Mouse (Mus musculus): ENCODE results near the gene Osbpl9. TPM values are rescaled to one million over a fixed set of nuclear protein-coding genes. Genes with fewer than 3 reads are reported as not detected.

Osbpl9 gene
- total RNA-seq, 2 experiments from 2014 or later, result 105 to 119 TPM

DNA sequence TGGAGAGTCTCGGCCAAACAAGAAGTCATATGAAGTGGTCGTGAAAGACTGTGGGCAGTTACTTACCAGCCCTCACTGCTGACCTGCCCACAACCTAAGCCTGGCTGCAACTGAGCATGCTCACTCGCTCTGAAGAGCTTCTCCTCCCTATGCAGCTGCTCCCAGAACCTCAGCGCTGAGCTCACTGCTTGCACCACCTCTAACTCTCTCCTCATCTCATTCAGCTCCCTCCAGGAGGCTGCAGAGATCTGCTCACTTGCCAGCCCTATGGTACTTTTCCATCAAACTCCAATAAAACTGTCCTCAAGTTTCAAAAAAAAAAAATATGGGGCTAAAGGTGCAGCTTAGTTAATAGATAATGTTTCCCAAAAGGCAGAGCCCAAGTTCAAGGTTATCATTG, 63.5 kb downstream of the Osbpl9 start:
- DNase-seq (ENCODE audit: low spot score in 2 of 2), result no peak

DNA sequence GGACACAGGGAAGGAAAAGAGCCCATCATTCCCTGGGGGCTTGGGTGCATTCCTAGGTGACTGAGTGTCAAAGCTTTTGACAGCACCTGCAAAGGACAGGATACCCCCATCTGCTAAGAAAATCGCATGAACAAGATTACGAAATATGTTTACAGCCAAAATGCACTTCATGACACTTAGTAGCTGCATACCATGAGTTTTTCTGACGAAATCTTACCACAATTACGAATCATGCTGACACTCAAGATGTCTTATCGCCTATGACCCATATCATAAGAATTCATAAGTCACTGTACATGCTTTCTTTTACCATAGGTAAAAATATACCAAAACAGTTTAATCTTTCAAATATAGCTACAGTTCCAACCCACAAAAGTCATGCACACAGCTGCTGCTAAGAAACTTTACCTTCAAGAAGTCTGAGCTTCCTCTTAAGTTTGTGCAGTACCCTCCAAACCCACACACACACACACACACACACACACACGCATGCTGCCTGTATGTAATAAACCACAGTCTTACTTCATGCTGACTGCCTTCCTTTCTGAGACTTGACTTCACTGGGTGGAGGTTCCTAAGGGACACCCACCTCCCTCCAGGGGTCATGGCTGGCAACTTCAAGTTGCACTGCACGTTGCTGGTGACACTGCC, 65.5 kb downstream of the Osbpl9 start:
- DNase-seq (ENCODE audit: low spot score in 2 of 2), result no peak

DNA sequence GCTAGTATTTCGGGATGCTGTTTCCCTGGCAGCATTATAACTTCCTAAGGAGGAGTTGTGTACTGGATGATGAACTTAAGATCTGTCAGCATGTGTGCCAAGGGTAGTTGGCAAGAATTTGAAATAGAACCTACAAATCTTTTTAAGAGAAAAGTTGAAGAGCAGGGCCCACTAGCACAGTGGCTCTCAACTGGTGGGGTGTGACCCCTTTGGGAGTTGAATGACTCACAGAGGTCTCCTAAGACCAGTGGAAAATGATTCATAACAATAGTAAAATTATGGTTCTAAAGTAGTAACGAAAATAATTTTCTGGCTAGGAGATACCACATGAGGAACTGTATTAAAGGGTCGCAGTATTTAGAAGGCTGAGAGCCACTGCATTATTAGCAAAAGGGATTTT, 67.1 kb downstream of the Osbpl9 start:
- DNase-seq (ENCODE audit: low spot score in 2 of 2), result no peak

DNA sequence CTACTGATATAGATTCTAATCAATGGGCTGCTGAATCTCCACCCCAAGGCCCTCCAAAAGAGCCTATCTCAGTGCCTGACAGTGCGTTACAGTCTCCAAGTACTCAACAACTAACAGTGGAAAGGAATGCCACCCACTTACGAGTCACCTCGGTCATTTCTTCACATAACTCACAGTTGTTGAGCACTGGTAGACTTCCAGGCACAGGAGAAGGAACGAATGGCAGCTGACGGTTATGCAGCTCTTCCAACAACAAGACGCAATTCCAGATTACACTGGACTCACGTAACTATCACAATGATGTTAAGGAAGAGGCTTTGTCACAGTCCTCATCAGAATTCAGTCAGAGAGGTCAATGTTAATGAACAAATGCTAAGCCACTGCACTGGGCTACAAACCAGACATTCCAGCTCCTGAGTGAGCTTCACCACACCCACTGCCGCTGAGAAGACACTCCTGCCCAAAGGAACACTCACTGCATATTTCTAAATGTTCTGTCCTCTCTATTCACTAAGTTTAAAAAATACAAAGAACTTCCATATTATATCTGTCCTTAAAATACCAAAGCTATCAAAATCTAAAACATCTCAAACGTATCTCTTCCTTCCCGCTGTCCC, 70.7 kb downstream of the Osbpl9 start:
- DNase-seq (ENCODE audit: low spot score in 2 of 2), result no peak

DNA sequence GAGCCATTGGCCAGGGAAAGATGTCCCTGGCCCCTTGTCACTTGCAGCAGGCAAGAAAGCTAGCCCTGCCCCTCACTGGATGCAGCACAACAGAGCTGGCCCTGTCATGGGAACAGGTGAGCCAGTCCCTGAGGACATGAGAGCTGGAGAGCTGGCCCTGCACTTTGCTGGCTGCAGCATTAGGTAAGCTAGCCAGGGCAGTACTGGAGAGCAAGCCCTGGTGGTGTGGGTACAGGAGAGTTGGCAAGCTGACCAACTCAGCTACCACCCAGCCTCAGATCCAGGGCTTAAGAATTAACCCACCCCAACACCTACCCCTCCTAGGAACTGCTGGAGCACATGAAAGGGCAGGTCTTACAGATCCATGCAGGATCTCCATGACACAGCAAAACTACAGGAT, 73.1 kb downstream of the Osbpl9 start:
- DNase-seq (ENCODE audit: low spot score in 2 of 2), result no peak

DNA sequence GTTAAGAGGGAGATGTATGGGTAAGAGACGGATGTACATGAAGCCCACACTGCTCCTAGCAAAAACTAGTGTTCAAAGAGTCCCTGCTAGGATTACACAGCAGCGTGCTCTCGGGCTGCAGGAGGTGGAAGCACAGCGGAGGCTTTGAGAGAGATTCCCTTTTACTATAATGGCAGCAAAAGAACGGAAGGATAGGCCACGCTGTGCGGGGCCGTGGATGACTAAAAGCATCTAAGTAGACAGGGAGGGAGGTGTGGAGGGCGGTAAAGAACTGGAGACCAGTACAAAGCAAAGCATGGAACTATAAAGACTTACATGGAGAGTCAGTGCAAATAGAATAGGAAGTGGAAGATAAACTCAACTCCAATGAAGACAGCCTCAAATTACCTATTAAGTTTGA, 74.1 kb downstream of the Osbpl9 start:
- no peak for DNase-seq (ENCODE audit: low spot score in 2 of 2)

DNA sequence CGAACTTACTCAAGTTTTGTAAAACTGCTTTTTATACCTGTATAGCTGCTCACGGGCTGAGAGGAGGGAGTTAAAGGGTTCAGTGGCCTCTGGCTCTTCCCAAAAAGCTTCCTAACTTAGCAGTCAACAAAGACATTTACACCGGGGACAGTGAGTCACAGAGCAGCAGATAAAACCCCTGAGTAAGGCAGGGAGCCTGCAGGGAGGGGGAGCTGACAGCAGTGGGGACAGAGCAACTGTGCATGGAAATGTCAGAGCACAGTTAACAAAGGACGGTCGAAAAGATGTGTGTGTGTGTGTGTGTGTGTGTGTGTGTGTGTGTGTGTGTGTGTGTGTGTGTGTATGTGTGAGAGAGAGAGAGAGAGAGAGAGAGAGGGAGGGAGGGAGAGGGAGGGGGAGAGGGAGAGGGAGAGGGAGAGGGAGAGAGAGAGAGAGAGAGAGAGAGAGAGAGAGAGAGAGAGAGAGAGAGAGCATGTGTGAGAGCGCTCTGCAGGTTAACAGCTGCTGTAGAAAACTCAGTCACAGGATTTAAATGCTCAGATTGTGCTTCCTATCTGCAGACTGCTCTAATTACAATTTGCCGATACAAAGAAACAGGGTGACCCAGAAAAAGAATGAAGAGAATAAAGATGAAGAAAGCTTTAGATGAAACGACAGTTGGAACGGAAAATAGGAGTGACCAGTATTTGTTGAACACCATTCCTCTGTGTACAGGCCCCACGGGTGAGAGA, 75.1 kb downstream of the Osbpl9 start:
- DNase-seq (ENCODE audit: low spot score in 2 of 2), result no peak

DNA sequence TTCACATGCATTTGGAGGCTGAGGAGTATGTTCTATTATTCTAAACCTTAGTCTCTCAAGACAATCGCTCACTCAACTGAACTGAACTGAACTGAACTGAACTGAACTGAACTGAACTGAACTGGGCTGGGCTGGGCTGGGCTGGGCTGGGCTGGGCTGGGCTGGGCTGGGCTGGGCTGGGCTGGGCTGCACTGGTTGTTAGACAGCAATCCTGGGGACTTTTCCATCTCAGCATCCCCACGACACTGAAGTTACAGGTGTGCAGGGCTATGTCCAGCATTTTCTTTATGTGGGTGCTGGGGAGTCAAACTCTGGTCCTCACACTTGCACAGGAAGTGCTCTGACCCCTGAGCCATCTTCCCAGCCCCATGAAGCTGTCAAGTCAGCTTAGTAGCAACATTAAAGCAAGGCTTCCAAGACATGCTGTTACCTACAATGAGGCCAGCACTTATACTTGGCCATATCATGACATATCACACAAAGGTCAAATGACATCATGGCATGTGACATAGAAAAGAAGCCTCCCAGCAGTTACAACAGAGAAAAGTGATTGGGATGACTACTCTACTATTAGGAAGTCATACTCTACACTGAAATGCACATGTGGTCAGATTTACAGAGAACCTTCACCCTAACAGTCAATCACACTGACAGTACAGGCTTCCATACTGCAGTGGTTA, 76.2 kb downstream of the Osbpl9 start:
- DNase-seq (ENCODE audit: low spot score in 2 of 2), result no peak

DNA sequence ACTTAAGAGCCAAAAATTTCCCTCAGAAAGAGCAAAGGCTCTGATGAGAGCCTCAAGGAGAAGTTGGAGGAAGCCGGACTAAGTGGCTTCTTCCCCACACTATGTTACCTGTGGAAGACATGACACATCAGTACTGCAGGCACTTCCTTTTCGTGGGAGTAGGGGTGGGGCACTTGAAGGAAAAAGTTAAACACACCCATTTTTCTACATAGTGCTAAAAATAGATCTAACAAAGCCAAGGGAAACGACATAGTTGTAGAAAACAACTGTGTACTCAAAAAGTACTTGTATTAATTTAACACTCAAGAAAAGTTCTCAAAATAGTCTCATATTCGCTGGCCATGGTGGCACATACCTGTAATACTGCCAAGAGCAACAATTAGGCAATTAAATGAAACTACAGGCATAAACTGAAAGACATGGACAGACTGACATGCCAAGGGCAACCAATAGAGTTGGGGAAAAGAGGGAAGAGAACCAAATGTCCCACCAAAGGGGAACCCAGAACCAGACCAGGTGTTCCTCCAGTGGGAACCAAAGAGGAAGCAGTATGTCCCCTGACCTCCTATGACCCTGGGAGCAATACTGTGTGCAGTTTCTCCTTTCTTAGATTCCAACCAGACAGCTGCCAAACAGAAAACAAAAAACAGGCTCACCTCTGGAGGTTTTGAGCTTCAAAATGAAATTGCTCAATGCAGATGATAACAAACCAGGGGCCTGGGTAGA, 79.1 kb downstream of the Osbpl9 start:
- no peak for DNase-seq (ENCODE audit: low spot score in 2 of 2)

DNA sequence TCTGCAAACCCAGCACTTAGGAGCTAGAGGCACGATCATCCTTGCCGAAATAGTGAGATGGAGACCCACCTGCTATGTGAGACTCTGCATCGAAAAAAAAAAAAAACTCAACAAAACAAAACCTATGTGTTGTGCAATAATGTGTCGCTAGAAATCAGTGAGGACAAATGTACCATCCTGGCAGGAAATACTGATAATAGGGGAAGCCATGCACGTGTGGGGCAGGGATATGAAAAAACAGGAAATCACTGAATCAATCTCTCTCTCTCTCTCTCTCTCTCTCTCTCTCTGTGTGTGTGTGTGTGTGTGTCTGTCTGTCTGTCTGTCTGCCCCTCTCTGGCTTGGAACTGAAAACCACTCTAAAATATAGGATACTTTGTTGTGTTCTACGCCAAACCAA, 81.3 kb downstream of the Osbpl9 start:
- no peak for DNase-seq (ENCODE audit: low spot score in 2 of 2)

DNA sequence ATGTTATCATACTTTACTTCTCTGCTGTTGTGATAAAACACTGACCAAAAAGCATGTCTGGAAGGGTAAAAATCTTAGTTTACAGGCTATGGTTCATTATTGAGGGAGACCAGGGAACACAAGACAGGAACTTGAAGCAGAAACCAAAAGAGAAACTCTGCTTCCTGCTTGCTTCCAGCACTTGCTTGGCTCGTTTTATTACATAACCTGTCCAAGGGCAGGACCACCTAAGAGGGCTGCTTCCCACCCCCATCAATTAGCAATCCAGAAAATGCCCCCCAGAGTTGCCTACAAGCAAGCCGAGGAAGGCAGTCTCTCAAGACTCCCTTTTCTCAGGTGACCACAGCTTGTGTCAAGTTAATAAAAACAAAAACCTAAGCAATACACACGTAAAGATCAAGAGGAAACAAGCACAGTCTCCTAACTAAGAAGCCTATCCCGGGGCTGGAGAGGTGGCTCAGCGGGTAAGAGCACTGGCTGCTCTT, 82.4 kb downstream of the Osbpl9 start:
- DNase-seq (ENCODE audit: low spot score in 2 of 2), result no peak

DNA sequence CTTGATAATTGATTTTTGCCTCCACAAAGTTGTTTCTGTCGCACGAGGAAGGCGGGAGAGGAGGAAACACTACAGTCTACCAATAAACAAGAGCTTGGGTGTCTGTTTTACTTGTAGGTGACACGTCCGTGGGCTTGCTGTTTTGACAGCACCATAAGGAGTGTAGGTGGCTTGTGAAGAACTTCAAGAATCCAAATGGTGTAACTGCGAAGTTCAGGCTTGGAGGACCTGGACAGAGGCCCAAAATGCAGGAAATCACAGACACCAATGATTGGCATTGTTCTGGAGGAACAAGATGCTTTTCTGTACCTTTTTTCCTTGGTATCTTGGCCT, 83.8 kb downstream of the Osbpl9 start:
- no peak for DNase-seq (ENCODE audit: low spot score in 2 of 2)

DNA sequence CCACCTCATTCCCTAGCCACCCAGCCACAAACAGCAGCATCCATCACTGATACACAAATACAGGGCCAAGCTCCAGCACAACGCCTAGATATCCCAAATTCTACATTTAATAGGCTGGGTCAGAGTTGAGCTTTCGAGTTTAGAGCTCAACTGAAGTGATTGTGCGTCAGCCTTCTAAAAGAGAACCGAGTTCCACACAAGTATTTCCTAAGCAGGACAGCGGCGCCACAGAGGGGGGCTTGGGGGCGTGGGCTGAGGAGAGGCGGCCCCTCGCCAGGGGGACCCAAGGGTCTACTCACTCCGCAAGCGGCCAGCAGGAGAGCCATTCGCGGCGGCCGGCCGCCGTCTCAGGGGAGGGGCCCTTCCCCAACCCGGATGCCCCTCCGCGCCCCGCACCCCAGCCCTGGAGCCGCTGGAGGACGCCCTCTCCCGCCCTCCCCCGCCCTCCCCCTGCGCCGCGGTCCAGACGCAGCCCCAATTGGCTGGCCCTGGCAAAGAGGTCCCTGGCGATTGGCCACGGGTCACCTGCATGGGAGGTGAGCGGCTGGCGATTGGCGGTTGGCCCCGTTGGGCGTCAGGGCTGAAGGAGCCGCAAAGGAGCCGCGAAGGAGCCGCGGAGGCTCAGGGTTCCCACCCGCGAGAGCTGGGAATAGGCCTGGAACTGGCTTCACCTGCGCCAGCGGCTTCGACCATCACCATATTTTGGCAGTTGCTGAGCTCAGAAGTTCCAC, 84.3 kb downstream of the Osbpl9 start:
- DNase-seq (ENCODE audit: low spot score in 2 of 2), result peak; percentile 86 to 89

DNA sequence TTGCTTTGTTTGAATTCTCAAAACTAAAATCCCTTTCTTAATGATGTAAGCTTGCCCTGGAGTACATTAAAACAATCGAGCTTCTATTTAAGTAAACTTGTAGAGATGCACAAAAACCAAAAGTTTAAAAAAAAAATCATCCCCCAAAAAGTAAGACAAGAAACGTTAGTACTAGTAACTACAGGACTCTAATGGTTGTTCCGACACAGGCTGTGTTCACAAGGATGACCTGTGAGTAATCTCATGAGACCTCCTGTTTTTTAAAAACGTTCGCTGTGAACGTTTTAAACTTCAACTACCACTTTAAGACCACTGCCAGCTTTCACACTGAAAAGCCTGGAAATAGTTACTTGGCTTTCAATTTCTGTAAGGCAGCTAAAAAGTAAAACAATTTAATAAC, 85.1 kb downstream of the Osbpl9 start:
- DNase-seq (ENCODE audit: low spot score in 2 of 2), result no peak

DNA sequence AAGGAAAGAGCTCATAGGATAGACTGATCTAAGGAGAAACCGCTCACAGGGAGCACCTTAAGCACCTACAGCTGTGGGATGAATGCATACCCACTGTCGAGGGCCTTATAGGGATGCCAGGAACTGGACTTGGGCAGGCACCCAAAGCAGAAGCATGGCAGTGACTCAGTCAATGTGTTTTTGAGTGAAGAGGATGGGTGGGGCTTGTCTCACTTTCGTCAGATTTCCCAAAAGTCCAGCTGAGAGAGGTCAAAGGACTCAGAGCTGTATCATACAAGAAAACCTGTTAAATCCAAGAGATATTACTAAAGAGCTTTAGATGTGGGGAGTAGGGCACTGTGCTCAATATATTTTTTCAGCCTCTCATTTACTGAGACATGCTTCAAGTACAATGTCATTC, 85.6 kb downstream of the Osbpl9 start:
- DNase-seq (ENCODE audit: low spot score in 2 of 2), result peak; percentile 50 to 51

DNA sequence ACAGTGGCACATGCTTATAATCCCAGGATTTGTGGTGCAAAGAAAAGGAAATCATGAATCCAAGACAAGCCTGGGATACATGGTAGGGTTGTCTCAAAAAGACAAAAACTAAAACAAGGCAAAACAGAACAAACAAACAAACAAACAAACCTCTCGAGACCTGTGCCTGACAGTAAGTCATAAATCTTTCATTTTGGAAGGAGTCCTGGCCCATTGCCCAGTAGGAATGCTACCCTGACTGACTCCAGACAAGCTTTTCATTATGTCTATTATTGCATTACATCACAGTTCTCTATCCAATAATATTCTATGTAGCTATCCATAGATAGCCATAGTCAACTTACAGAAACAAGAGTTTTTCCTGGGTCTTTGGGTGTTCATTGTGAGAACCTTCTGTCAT, 86.3 kb downstream of the Osbpl9 start:
- DNase-seq (ENCODE audit: low spot score in 2 of 2), result no peak

DNA sequence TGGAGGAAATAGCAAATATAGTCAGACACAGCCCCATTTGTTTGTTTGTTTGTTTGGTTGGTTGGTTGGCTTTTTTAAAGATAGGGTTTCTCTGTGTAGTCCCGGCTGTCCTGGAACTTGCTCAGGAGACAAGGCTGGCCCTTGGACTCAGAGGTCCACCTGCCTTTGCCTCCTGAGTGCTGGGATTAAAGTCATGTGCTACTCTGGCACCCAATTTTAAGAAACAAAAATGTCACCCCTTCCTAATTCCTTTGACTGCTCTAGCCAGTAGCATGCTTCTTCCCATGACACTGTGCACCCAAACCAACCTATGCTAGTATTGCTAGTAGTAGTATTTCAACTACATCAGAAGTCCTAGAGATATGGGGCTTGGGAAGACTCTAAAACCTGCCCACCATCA, 87.8 kb downstream of the Osbpl9 start:
- no peak for DNase-seq (ENCODE audit: low spot score in 2 of 2)

DNA sequence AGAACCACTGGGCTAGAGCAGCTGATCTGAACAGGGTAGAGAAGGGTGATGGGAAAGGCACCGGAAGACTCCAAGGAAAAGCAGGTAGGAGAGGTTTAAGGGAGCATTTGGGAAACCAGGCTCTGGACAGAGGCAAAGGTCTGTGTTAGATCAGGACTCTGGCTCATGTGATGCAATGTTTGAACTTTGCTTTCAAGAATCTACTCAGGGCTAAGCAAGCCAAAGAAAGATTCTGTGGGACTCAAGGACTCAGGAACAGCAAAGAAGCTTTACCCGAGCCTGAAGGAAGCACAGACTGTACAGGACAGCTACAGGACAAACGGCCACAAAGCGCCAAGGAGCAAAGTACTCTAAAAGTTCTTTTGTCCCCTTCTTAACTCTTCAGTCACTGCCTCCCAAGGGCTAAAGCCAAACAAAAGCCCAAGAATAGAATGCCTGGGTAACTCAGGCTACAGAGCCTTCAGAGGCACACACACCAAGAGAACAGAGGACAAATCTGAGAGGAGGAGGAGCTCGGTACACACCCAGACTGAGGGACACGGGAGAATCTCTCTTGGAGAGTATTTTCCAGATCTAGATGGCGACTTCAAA, 89.1 kb downstream of the Osbpl9 start:
- DNase-seq (ENCODE audit: low spot score in 2 of 2), result no peak

DNA sequence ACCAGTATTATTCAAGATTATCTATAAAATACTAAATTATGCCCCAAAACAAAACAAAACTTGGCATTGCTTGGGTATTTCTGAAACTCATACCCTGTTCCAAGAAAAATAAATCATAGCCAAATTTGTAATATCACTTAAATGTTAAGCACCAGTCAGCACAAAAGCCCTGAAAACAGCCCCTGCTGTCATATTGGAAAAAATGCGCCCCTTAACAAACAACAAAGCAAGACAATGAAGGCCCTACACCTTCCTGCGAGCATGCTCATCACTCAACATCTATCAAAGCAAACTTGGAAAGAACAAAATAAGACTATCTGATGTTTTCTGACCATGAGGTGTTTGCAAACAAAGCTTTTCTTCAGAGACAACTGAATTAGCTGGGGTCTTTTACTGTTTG, 91.1 kb downstream of the Osbpl9 start:
- DNase-seq (ENCODE audit: low spot score in 2 of 2), result no peak

DNA sequence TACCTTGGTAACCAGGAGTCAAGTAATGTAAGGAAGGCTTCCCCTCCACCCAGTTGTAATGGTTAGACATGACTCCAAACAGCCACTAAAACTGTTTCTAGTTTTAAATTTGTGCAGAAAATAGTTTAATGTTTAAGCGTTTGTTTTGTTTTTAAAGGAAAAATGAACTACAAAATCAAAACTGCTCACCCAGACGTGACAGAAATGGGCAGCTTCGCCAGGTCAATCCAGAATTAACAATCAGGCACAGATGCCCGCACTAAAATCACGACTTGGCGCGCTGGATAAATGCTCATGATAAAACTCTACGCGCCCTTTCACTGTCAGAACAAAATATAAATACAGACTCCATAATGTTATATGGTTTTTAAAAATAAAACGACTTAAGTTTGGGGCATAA, 92.4 kb downstream of the Osbpl9 start:
- no peak for DNase-seq (ENCODE audit: low spot score in 2 of 2)

All from adrenal gland, adult 18-20 months (tissue).